Mouse (Mus musculus) hindbrain, postnatal 0 days (tissue): ENCODE results near the gene Def8. TPM values are rescaled to one million over a fixed set of nuclear protein-coding genes. Genes with fewer than 3 reads are reported as not detected.

ENCODE experiments used
- ATAC-seq: fragments of 200-750 bp; cut with Nextera tagmentation; 2 replicates; pipeline ENCODE4 v1.8.0; 2017; ENCODE audit warnings: mild to moderate bottlenecking, moderate TSS enrichment, moderate library complexity
- DNase-seq: peaks from one replicate; pipeline ENCODE4 v3.0.0-alpha.2; 2015; ENCODE audit warnings: low spot score
- H3K27ac ChIP-seq: fragments of 300-500 bp; sonication (generic); 2 replicates; pipeline ENCODE4 v1.5.1; 2014; ENCODE audit warnings: mild to moderate bottlenecking
- H3K27me3 ChIP-seq: fragments of 300-500 bp; sonication (generic); 2 replicates; pipeline ENCODE4 v1.6.1; 2014; ENCODE audit warnings: low read length, mixed read lengths; ENCODE audit not compliant: insufficient read depth
- H3K36me3 ChIP-seq: fragments of 300-500 bp; sonication (generic); 2 replicates; pipeline ENCODE4 v1.6.1; 2014; ENCODE audit warnings: low read length, mixed read lengths; ENCODE audit not compliant: insufficient read depth
- H3K4me1 ChIP-seq: fragments of 300-500 bp; sonication (generic); 2 replicates; pipeline ENCODE4 v1.6.1; 2014; ENCODE audit warnings: antibody characterized with exemption, low read length, mixed read lengths; ENCODE audit not compliant: insufficient read depth
- H3K4me2 ChIP-seq: fragments of 300-500 bp; sonication (generic); 2 replicates; pipeline ENCODE4 v1.6.1; 2014; ENCODE audit warnings: low read depth, mild to moderate bottlenecking, low read length, moderate library complexity, mixed read lengths
- H3K4me3 ChIP-seq: fragments of 300-500 bp; sonication (generic); 2 replicates; pipeline ENCODE4 v1.5.1; 2014; ENCODE audit warnings: low read length
- H3K9ac ChIP-seq: fragments of 300-500 bp; sonication (generic); replicated peaks from 2 replicates; pipeline ENCODE4 v1.6.1; 2014; ENCODE audit warnings: mild to moderate bottlenecking, low read length, moderate library complexity, mixed read lengths
- H3K9me3 ChIP-seq: fragments of 300-500 bp; sonication (generic); 2 replicates; pipeline ENCODE4 v1.6.1; 2016; ENCODE audit warnings: low read length, mixed read lengths
- CTCF ChIP-seq: IDR thresholded peaks from 2 replicates; pipeline ENCODE4 v1.5.1; 2016; ENCODE audit warnings: antibody characterized with exemption, control low read depth, low read depth
- WGBS: fragments of 180-500 bp; shearing (Covaris S2); extraction: QIAGEN DNeasy Blood & Tissue Kit; methylation state at CpG from one replicate; pipeline ENCODE4 v1.1.7; 2014; 5-methylcytosine and 5-hydroxymethylcytosine counted together
- polyA plus RNA-seq: library from polyadenylated mRNA; unstranded; fragments of >200 nt; fragmentation: Nextera tagmentation; extraction: Ambion mirVana; gene quantifications from 2 replicates; pipeline ENCODE4 v1.2.1, GENCODE M21; 2015
- total RNA-seq: library from RNA; depleted of rRNA; stranded (reverse); fragments of >200 nt; gene quantifications from 2 replicates; pipeline ENCODE4 v1.2.3, GENCODE M21; 2014; rRNA removed

The Def8 gene
- total and polyA plus RNA-seq, 2 experiments from 2014 or later: 38.8 to 62.7 TPM

- Histone ChIP-seq H3K4me2 (no peak overlapping the region), H3K9ac (no peak overlapping the region), H3K27ac (no peak overlapping the region), H3K4me1 (no peaks in the 10 kb centered on the region), H3K36me3 (peaks cover 78% of the 10 kb centered on the region), H3K27me3 (no peaks in the 10 kb centered on the region), H3K4me3 (no peak overlapping the region), H3K9me3 (no peaks in the 10 kb centered on the region)
- WGBS: 83% methylated on average over 9 of the region's 9 CpGs
- no peak for TF ChIP-seq CTCF
- DNase-seq (no peak), ATAC-seq (no peak)
Measured at GRCm38 (mm10) chr8:123505695-123506094, 82.4 kb downstream of the Def8 start.

GRCm38 (mm10) chr8:123507153-123507552 lies 83.8 kb downstream of the Def8 start:
- Histone ChIP-seq H3K27me3 (no peaks in the 10 kb centered on the region), H3K4me1 (no peaks in the 10 kb centered on the region), H3K4me3 (no peak overlapping the region), H3K9ac (no peak overlapping the region), H3K4me2 (no peak overlapping the region), H3K27ac (no peak overlapping the region), H3K9me3 (no peaks in the 10 kb centered on the region), H3K36me3 (peaks cover 63% of the 10 kb centered on the region)
- TF ChIP-seq CTCF: no peak
- 95% methylated on average over 5 of the region's 5 CpGs for WGBS
- DNase-seq: no peak
- ATAC-seq: no peak

- no peak overlapping the region for H3K9ac ChIP-seq
- TF ChIP-seq CTCF: no peak
- no peak overlapping the region for H3K27ac ChIP-seq
- ATAC-seq (no peak), DNase-seq (no peak)
- peaks cover 33% of the 10 kb centered on the region; the same call in 1 of the 2 replicates for H3K36me3 ChIP-seq
- no peaks in the 10 kb centered on the region for H3K9me3 ChIP-seq
- H3K4me1 ChIP-seq: peaks cover 12% of the 10 kb centered on the region
- no peak overlapping the region for H3K4me3 ChIP-seq
- H3K27me3 ChIP-seq: no peaks in the 10 kb centered on the region
- H3K4me2 ChIP-seq: no peak overlapping the region
- 75% methylated on average over 5 of the region's 5 CpGs for WGBS
Measured at GRCm38 (mm10) chr8:123510819-123511218, 87.5 kb downstream of the Def8 start.

Other genes with a start within 250 kb of the Def8 start
- 1.2 and 1.8 TPM in 2 replicates for gene Dpep1, start 237.3 kb upstream of the Def8 start, total RNA-seq
- 0.84 and 1.0 TPM in 2 replicates for gene Dpep1, start 237.3 kb upstream of the Def8 start, polyA plus RNA-seq
- gene Chmp1a, start 210.8 kb upstream of the Def8 start, total RNA-seq: 193 and 194 TPM in 2 replicates
- 203 and 208 TPM in 2 replicates for gene Chmp1a, start 210.8 kb upstream of the Def8 start, polyA plus RNA-seq
- gene Spata33, start 210.7 kb upstream of the Def8 start, total RNA-seq: 3.3 and 5.5 TPM in 2 replicates
- 8.0 and 8.3 TPM in 2 replicates for gene Spata33, start 210.7 kb upstream of the Def8 start, polyA plus RNA-seq
- gene Cdk10, start 198.7 kb upstream of the Def8 start, total RNA-seq: 56.1 and 91.8 TPM in 2 replicates
- 52.9 and 56.3 TPM in 2 replicates for gene Cdk10, start 198.7 kb upstream of the Def8 start, polyA plus RNA-seq
- 19.4 and 21.2 TPM in 2 replicates for gene Spata2l, start 187.3 kb upstream of the Def8 start, total RNA-seq
- 13.4 and 15.8 TPM in 2 replicates for gene Spata2l, start 187.3 kb upstream of the Def8 start, polyA plus RNA-seq
- 42.4 and 42.9 TPM in 2 replicates for gene Zfp276, start 169.3 kb upstream of the Def8 start, total RNA-seq
- 16.9 and 17.5 TPM in 2 replicates for gene Zfp276, start 169.3 kb upstream of the Def8 start, polyA plus RNA-seq
- 91.6 and 92.3 TPM in 2 replicates for gene Vps9d1, start 169.2 kb upstream of the Def8 start, total RNA-seq
- gene Vps9d1, start 169.2 kb upstream of the Def8 start, polyA plus RNA-seq: 57.5 and 59.9 TPM in 2 replicates
- 9.5 and 13.5 TPM in 2 replicates for gene Fanca, start 105.0 kb upstream of the Def8 start, total RNA-seq
- gene Fanca, start 105.0 kb upstream of the Def8 start, polyA plus RNA-seq: 5.8 TPM in 2 replicates
- gene Spire2, start 90.8 kb upstream of the Def8 start, total RNA-seq: 34.0 and 34.5 TPM in 2 replicates
- 24.7 and 25.4 TPM in 2 replicates for gene Spire2, start 90.8 kb upstream of the Def8 start, polyA plus RNA-seq
- gene Tcf25, start 49.8 kb upstream of the Def8 start, total RNA-seq: 540 and 551 TPM in 2 replicates
- 407 and 411 TPM in 2 replicates for gene Tcf25, start 49.8 kb upstream of the Def8 start, polyA plus RNA-seq
- not detected in 2 replicates for gene Mc1r, start 16.4 kb upstream of the Def8 start, total RNA-seq
- 0.05 and 0.08 TPM in 2 replicates for gene Mc1r, start 16.4 kb upstream of the Def8 start, polyA plus RNA-seq
- gene Tubb3, start 12.1 kb upstream of the Def8 start, total RNA-seq: 3,792 and 3,923 TPM in 2 replicates
- 1,431 and 1,610 TPM in 2 replicates for gene Tubb3, start 12.1 kb upstream of the Def8 start, polyA plus RNA-seq
- 16.6 and 26.7 TPM in 2 replicates for gene Afg3l1, start 54.4 kb downstream of the Def8 start, total RNA-seq
- gene Afg3l1, start 54.4 kb downstream of the Def8 start, polyA plus RNA-seq: 45.6 and 49.6 TPM in 2 replicates
- gene Dbndd1, start 91.9 kb downstream of the Def8 start, total RNA-seq: 76.0 and 95.7 TPM in 2 replicates
- 51.1 and 54.2 TPM in 2 replicates for gene Dbndd1, start 91.9 kb downstream of the Def8 start, polyA plus RNA-seq
- 16.3 TPM in 2 replicates for gene Gas8, start 95.3 kb downstream of the Def8 start, total RNA-seq
- gene Gas8, start 95.3 kb downstream of the Def8 start, polyA plus RNA-seq: 36.4 and 36.8 TPM in 2 replicates
- gene Rhou, start 230.4 kb downstream of the Def8 start, total RNA-seq: 22.1 and 25.2 TPM in 2 replicates
- 7.8 and 7.9 TPM in 2 replicates for gene Rhou, start 230.4 kb downstream of the Def8 start, polyA plus RNA-seq